Comparison of ENCODE assay signal across 8 mouse cellular contexts in the genomic region with DNA sequence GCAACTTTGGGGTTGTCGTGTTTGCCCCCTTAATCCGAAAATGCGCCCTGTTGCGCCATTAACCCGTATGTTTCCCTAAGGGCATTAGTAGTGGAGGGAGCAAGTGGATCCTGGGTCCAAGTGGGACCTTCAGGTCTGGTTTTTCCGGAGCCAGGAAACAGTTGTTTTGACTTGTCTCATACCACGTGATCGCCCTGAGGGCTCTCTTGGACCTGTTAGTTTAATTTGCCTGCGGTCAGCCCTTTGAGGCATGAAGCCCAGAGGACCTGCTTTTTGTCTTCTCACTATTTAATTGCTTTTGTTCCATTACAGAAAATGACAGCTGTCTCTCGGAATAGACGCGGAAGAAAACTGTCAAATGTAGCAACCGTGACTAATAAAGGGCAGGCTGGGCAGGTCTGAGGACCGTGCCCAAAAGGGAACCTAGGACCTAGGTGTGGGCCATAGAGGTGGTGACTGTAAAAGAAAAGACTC. TPM values are rescaled to one million over a fixed set of nuclear protein-coding genes. Genes with fewer than 3 reads are reported as not detected.
DNase-seq lines count a peak whose midpoint lies in the region; ATAC-seq and TF ChIP-seq lines count a peak whose summit lies in the region.

No protein-coding gene starts in this region.

- peak; percentile 52; the same call in 1 of the 2 replicates for ATAC-seq in heart, embryonic 14.5 days (ENCODE audit: insufficient number of reproducible peaks, insufficient read depth, low FRiP score, low read depth)
- peak; percentile 37; the same call in 1 of the 2 replicates for ATAC-seq in hindbrain, postnatal 0 days

- peak overlapping the region in 1 of 2 experiments; percentile 45; a peak in 2 of 4 replicates for H3K27ac ChIP-seq in heart, embryonic 14.5 days (replicated peaks in 1 of 2; ENCODE audit: control insufficient read depth in 1 of 2, insufficient read depth in 1 of 2, low read depth in 2 of 2, low read length in 2 of 2)
- no peak overlapping the region for H3K27ac ChIP-seq in bone marrow macrophage, adult 2 months (ENCODE audit: insufficient read depth, low read depth, low read length)
- H3K27ac ChIP-seq in hindbrain, postnatal 0 days = peak overlapping the region; percentile 65

- peaks cover 3 to 12% of the 10 kb centered on the region in 2 experiments; a peak in 2 of 4 replicates for H3K4me1 ChIP-seq in heart, embryonic 14.5 days (ENCODE audit: control insufficient read depth in 2 of 2, insufficient read depth in 2 of 2, low read length in 2 of 2)
- H3K4me1 ChIP-seq in bone marrow macrophage, adult 2 months (ENCODE audit: control insufficient read depth, insufficient read depth, low read length) = peaks cover 23% of the 10 kb centered on the region
- peaks cover 12% of the 10 kb centered on the region; the same call in 1 of the 2 replicates for H3K4me1 ChIP-seq in hindbrain, postnatal 0 days (ENCODE audit: insufficient read depth, low read length)

- H3K4me2 ChIP-seq in heart, embryonic 14.5 days (ENCODE audit: low read length) = peak overlapping the region; percentile 96
- peak overlapping the region; percentile 74 for H3K4me2 ChIP-seq in hindbrain, postnatal 0 days (ENCODE audit: low read depth, low read length)

- no peak for DNase-seq in heart, postnatal 4 days
- DNase-seq in hindbrain, postnatal 0 days (ENCODE audit: low spot score) = no peak
- peak; percentile 74 for DNase-seq in lung, postnatal 25 days (ENCODE audit: low spot score)
- no peak for DNase-seq in Muller cell, postnatal 12 days (ENCODE audit: inconsistent ontology term)
- no peak for DNase-seq in cerebellum, postnatal 4 days (ENCODE audit: low spot score in 2 of 2)
- no peak for DNase-seq in adrenal gland, postnatal 4 days (ENCODE audit: low spot score in 2 of 2)

- no peaks in the 10 kb centered on the region for H3K9me3 ChIP-seq in heart, embryonic 14.5 days (ENCODE audit: control insufficient read depth, low read length)
- H3K9me3 ChIP-seq in hindbrain, postnatal 0 days (ENCODE audit: low read length) = no peaks in the 10 kb centered on the region

- H3K27me3 ChIP-seq in heart, embryonic 14.5 days (ENCODE audit: control insufficient read depth, insufficient read depth, low read length) = no peaks in the 10 kb centered on the region
- H3K27me3 ChIP-seq in hindbrain, postnatal 0 days (ENCODE audit: insufficient read depth, low read length) = no peaks in the 10 kb centered on the region

- 2% methylated on average over 14 of the region's 14 CpGs for WGBS in heart, embryonic 14.5 days
- 3% methylated on average over 14 of the region's 14 CpGs for WGBS in hindbrain, postnatal 0 days

- peak overlapping the region; percentile 93 for H3K9ac ChIP-seq in heart, embryonic 14.5 days (ENCODE audit: low read length)
- H3K9ac ChIP-seq in hindbrain, postnatal 0 days (replicated peaks; ENCODE audit: low read length) = peak overlapping the region; percentile 71

- no peak for TF ChIP-seq POLR2A in bone marrow macrophage, adult 2 months (IDR thresholded peaks at IDR 0.05; ENCODE audit: borderline replicate concordance, low read depth, low read length)

- peak overlapping the region; percentile 79 to 93 for H3K4me3 ChIP-seq in heart, embryonic 14.5 days (ENCODE audit: control insufficient read depth in 1 of 2, insufficient read depth in 1 of 2, low read depth in 1 of 2, low read length in 2 of 2)
- H3K4me3 ChIP-seq in bone marrow macrophage, adult 2 months (ENCODE audit: insufficient read depth, low read length) = peak overlapping the region; percentile 92
- H3K4me3 ChIP-seq in hindbrain, postnatal 0 days (ENCODE audit: low read length) = peak overlapping the region; percentile 78

- no peak for TF ChIP-seq CTCF in bone marrow macrophage, adult 2 months (IDR thresholded peaks at IDR 0.05; ENCODE audit: low read depth, low read length)
- TF ChIP-seq CTCF in hindbrain, postnatal 0 days (IDR thresholded peaks at IDR 0.05; ENCODE audit: low read depth) = no peak

- no peaks in the 10 kb centered on the region for H3K36me3 ChIP-seq in heart, embryonic 14.5 days (ENCODE audit: control insufficient read depth, insufficient read depth, low read length)
- H3K36me3 ChIP-seq in hindbrain, postnatal 0 days (ENCODE audit: insufficient read depth, low read length) = no peaks in the 10 kb centered on the region

RNA-seq across cellular contexts. Expression of a gene that starts 0.5 kb away (rescaled TPM):
- 6.3 and 6.5 TPM in 2 replicates for polyA plus RNA-seq in heart, embryonic 14.5 days (2014; fragmentation: Nextera tagmentation; extraction: Ambion mirVana)
- total RNA-seq in heart, postnatal 4 days (2021) = 1 to 10 TPM; 8.6 to 9.5 TPM
- polyA plus RNA-seq in bone marrow macrophage, adult 2 months (2012; ENCODE audit: insufficient read depth, insufficient read length, missing spikeins) = 65.5 and 75.0 TPM in 2 replicates
- total RNA-seq in hindbrain, postnatal 0 days (2014; rRNA removed) = 8.2 and 9.4 TPM in 2 replicates
- polyA plus RNA-seq in hindbrain, postnatal 0 days (2015; fragmentation: Nextera tagmentation; extraction: Ambion mirVana) = 4.9 and 6.3 TPM in 2 replicates
- 10 to 100 TPM; 18.0 TPM for total RNA-seq in adrenal gland, postnatal 4 days (2021)

RNA-seq across cellular contexts. Expression of a gene that starts 49.5 kb away (rescaled TPM):
- polyA plus RNA-seq in heart, embryonic 14.5 days (2014; fragmentation: Nextera tagmentation; extraction: Ambion mirVana) = 5.6 and 6.5 TPM in 2 replicates
- total RNA-seq in heart, postnatal 4 days (2021) = 10 to 100 TPM; 23.5 to 25.4 TPM
- 23.8 and 24.6 TPM in 2 replicates for polyA plus RNA-seq in bone marrow macrophage, adult 2 months (2012; ENCODE audit: insufficient read depth, insufficient read length, missing spikeins)
- total RNA-seq in hindbrain, postnatal 0 days (2014; rRNA removed) = 7.7 and 12.2 TPM in 2 replicates
- polyA plus RNA-seq in hindbrain, postnatal 0 days (2015; fragmentation: Nextera tagmentation; extraction: Ambion mirVana) = 5.5 and 5.9 TPM in 2 replicates
- 10 to 100 TPM; 21.0 to 22.3 TPM for total RNA-seq in adrenal gland, postnatal 4 days (2021)
